Mouse (Mus musculus): ENCODE measurements at regions not wholly inside any gene's neighbourhood (a gene's known extent, or its start where the extent isn't known, plus 50 kb on each side); places are given as distances from the start of the nearest gene placed in this dataset.

GRCm38 (mm10) chrX:166718075-166718474, 132.6 kb upstream of the Egfl6 start:
- TF ChIP-seq POLR2A (IDR thresholded peaks at IDR 0.05; ENCODE audit: low read depth, low read length) (no peak), CTCF (IDR thresholded peaks at IDR 0.05; ENCODE audit: borderline replicate concordance, insufficient read depth, low read length) (no peak)
